Mouse (Mus musculus) limb, embryonic 10.5 days (tissue): ENCODE measurements around the gene Zc3h10. TPM values are rescaled to one million over a fixed set of nuclear protein-coding genes. Genes with fewer than 3 reads are reported as not detected.
"Not testable (repeated sequence)": the region's sequence is repeated elsewhere in the genome, so short reads cannot be mapped to it uniquely, and the experiment has no call there.

Experiments used
- DNase-seq: peaks from one replicate; pipeline ENCODE4 v3.0.0-alpha.2; 2017; ENCODE audit warnings: low spot score
- H3K27ac ChIP-seq: fragments of 300-500 bp; sonication (generic); 2 replicates; pipeline ENCODE4 v1.5.1; 2016; ENCODE audit warnings: mild to moderate bottlenecking
- H3K27me3 ChIP-seq: fragments of 300-500 bp; sonication (generic); 2 replicates; pipeline ENCODE4 v1.6.1; 2016; ENCODE audit warnings: low read depth, mild to moderate bottlenecking; ENCODE audit not compliant: poor library complexity, severe bottlenecking
- H3K36me3 ChIP-seq: fragments of 300-500 bp; sonication (generic); 2 replicates; pipeline ENCODE4 v1.6.1; 2016; ENCODE audit warnings: mild to moderate bottlenecking, moderate library complexity
- H3K4me1 ChIP-seq: fragments of 300-500 bp; sonication (generic); 2 replicates; pipeline ENCODE4 v1.6.1; 2016
- H3K4me3 ChIP-seq: fragments of 300-500 bp; sonication (generic); 2 replicates; pipeline ENCODE4 v1.5.1; 2016; ENCODE audit warnings: mild to moderate bottlenecking, moderate library complexity
- H3K9me3 ChIP-seq: fragments of 300-500 bp; sonication (generic); replicated peaks from 2 replicates; pipeline ENCODE4 v1.6.1; 2016; ENCODE audit warnings: mild to moderate bottlenecking
- WGBS: fragments of 180-500 bp; shearing (Covaris S2); methylation state at CpG from one replicate; pipeline ENCODE4 v1.1.7; 2016; 5-methylcytosine and 5-hydroxymethylcytosine counted together
- polyA plus RNA-seq: library from polyadenylated mRNA; unstranded; fragments of >200 nt; fragmentation: Nextera tagmentation; extraction: Ambion mirVana; gene quantifications from 2 replicates; pipeline ENCODE4 v1.2.1, GENCODE M21; 2016

The Zc3h10 gene
- polyA plus RNA-seq, 1 experiment from 2014 or later: 15.4 TPM

- Histone ChIP-seq H3K27me3 (peaks cover 26% of the 10 kb centered on the region), H3K4me3 (no peak overlapping the region), H3K27ac (no peak overlapping the region), H3K36me3 (no peaks in the 10 kb centered on the region), H3K4me1 (peaks cover 5% of the 10 kb centered on the region), H3K9me3 (no peaks in the 10 kb centered on the region)
- 85% methylated on average over 4 of the region's 4 CpGs for WGBS
- no peak for DNase-seq
Measured at GRCm38 (mm10) chr10:128579731-128580130, 32.2 kb upstream of the Zc3h10 start.

GRCm38 (mm10) chr10:128579298-128579697 is 31.7 kb upstream of the Zc3h10 start:
- H3K27me3 ChIP-seq: peaks cover 22% of the 10 kb centered on the region
- H3K36me3 ChIP-seq: no peaks in the 10 kb centered on the region
- 78% methylated on average over 3 of the region's 3 CpGs for WGBS
- peaks cover 5% of the 10 kb centered on the region for H3K4me1 ChIP-seq
- no peak for DNase-seq
- H3K9me3 ChIP-seq: no peaks in the 10 kb centered on the region
- no peak overlapping the region for H3K27ac ChIP-seq
- H3K4me3 ChIP-seq: no peak overlapping the region

DNA sequence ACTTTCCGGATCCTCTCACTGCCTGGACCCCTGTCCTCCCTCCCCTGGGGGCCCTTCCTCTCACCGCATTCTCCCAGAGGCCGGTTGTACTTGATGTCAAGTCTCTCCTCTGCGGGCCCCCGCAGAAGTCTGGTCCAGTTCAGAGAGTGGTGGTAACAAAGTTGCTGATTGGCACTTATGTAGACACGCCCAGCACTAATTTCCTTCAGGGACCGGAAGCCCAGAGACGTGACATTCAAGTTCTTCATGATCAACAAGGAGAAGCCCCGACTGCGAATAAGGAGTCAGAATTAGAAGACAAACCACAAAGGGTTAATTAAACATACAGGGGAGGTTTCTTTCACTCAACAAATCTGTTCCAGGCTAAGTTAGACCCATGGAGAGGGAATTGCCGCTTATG is 30.8 kb upstream of the Zc3h10 start:
- Histone ChIP-seq H3K27me3 (peaks cover 12% of the 10 kb centered on the region), H3K27ac (no peak overlapping the region), H3K9me3 (no peaks in the 10 kb centered on the region), H3K4me1 (no peaks in the 10 kb centered on the region; the same call in 1 of the 2 replicates), H3K36me3 (no peaks in the 10 kb centered on the region), H3K4me3 (no peak overlapping the region)
- 79% methylated on average over 11 of the region's 11 CpGs for WGBS
- DNase-seq: no peak

- Histone ChIP-seq H3K4me1 (peaks cover 2% of the 10 kb centered on the region), H3K27ac (no peak overlapping the region), H3K36me3 (no peaks in the 10 kb centered on the region), H3K4me3 (no peak overlapping the region), H3K27me3 (no peaks in the 10 kb centered on the region), H3K9me3 (no peaks in the 10 kb centered on the region)
- WGBS: 95% methylated on average over 2 of the region's 2 CpGs
- no peak for DNase-seq
Measured at GRCm38 (mm10) chr10:128575063-128575462, 27.5 kb upstream of the Zc3h10 start.

GRCm38 (mm10) chr10:128565788-128566531 is 18.4 kb upstream of the Zc3h10 start, which contains the start of gene Pa2g4:
TSS of gene Pa2g4 (minus strand) at chr10:128565987.
- DNase-seq: peak; percentile 98
- Histone ChIP-seq H3K4me1 (peaks cover 22% of the 10 kb centered on the region), H3K36me3 (peaks cover 32% of the 10 kb centered on the region), H3K9me3 (no peaks in the 10 kb centered on the region), H3K27ac (peak within 1 kb of the TSS; percentile 89), H3K27me3 (no peaks in the 10 kb centered on the region), H3K4me3 (peak within 1 kb of the TSS; percentile 84)
- under 1% methylated on average over 58 of the region's 58 CpGs for WGBS

GRCm38 (mm10) chr10:128565206-128565787 is 17.7 kb upstream of the Zc3h10 start:
- no peaks in the 10 kb centered on the region for H3K9me3 ChIP-seq
- H3K4me3 ChIP-seq: peak overlapping the region; percentile 84
- H3K4me1 ChIP-seq: peaks cover 22% of the 10 kb centered on the region
- H3K27me3 ChIP-seq: no peaks in the 10 kb centered on the region
- WGBS: under 1% methylated on average over 46 of the region's 46 CpGs
- peaks cover 39% of the 10 kb centered on the region for H3K36me3 ChIP-seq
- peak overlapping the region; percentile 89 for H3K27ac ChIP-seq
- DNase-seq: no peak

- Histone ChIP-seq H3K9me3 (no peaks in the 10 kb centered on the region), H3K4me3 (peak overlapping the region; percentile 84; the same call in 1 of the 2 replicates), H3K27ac (no peak overlapping the region), H3K36me3 (peaks cover 56% of the 10 kb centered on the region), H3K4me1 (peaks cover 22% of the 10 kb centered on the region), H3K27me3 (no peaks in the 10 kb centered on the region)
- DNase-seq: no peak
- 93% methylated on average over 6 of the region's 6 CpGs for WGBS
Measured at GRCm38 (mm10) chr10:128563544-128563943, 16.0 kb upstream of the Zc3h10 start.

GRCm38 (mm10) chr10:128556963-128557362 is 9.4 kb upstream of the Zc3h10 start:
- DNase-seq: no peak
- H3K27ac ChIP-seq: no peak overlapping the region
- H3K27me3 ChIP-seq: no peaks in the 10 kb centered on the region
- peaks cover 56% of the 10 kb centered on the region for H3K36me3 ChIP-seq
- H3K4me3 ChIP-seq: no peak overlapping the region
- no peaks in the 10 kb centered on the region for H3K4me1 ChIP-seq
- WGBS: 78% methylated on average over 6 of the region's 6 CpGs
- H3K9me3 ChIP-seq: no peaks in the 10 kb centered on the region

- Histone ChIP-seq H3K9me3 (no peaks in the 10 kb centered on the region), H3K27me3 (no peaks in the 10 kb centered on the region), H3K4me1 (no peaks in the 10 kb centered on the region), H3K4me3 (no peak overlapping the region), H3K36me3 (peaks cover 49% of the 10 kb centered on the region), H3K27ac (no peak overlapping the region)
- no peak for DNase-seq
Measured at GRCm38 (mm10) chr10:128556286-128556685, 8.7 kb upstream of the Zc3h10 start.

- 94% methylated on average over 1 of the region's 1 CpGs for WGBS
- not testable (repeated sequence) for H3K4me3 ChIP-seq, H3K27ac ChIP-seq, H3K9me3 ChIP-seq, H3K27me3 ChIP-seq, DNase-seq, H3K4me1 ChIP-seq
- peaks cover 42% of the 10 kb centered on the region for H3K36me3 ChIP-seq
Measured at GRCm38 (mm10) chr10:128555567-128555966, 8.0 kb upstream of the Zc3h10 start.

DNA sequence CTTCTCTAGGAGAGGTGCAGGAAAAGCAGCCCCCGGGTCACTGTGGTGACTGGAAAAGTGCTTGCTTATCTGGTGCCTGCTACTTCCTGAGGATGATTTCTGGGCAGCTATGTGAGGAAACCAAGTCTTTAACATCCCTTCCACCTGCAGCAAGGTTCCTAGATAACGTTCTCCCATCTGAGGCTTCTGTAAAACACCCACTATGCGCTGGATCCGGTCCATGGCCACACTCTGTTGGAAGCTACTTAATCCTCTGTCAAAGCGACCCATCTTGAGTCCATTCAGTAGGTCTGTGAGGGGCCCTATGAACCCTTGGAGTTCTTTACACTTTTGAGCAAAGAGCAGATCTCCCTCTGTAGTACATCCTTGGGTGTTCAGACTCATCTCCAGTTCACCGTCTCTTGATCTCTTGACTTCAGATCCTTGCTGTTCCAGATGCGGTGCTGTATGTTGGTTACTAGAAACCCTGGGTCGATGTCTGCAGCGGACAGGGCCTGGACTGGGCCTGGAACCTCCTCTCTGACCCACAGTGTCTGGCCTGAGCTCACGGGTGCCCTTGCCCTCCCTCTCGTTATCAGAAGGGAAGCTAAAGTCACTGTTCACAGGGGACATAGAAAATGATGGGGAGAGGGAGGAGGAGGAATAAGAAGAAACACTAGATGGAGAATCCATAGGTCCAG is 2.7 kb upstream of the Zc3h10 start:
- H3K4me1 ChIP-seq: peaks cover 19% of the 10 kb centered on the region
- H3K27ac ChIP-seq, H3K27me3 ChIP-seq, H3K4me3 ChIP-seq, DNase-seq, H3K9me3 ChIP-seq: not testable (repeated sequence)
- H3K36me3 ChIP-seq: peaks cover 16% of the 10 kb centered on the region
- 88% methylated on average over 11 of the region's 11 CpGs for WGBS

- Histone ChIP-seq H3K27ac (peak overlapping the region; percentile 39; the same call in 1 of the 2 replicates), H3K4me1 (peaks cover 19% of the 10 kb centered on the region), H3K4me3 (peak overlapping the region; percentile 83; the same call in 1 of the 2 replicates), H3K36me3 (peaks cover 22% of the 10 kb centered on the region)
- not testable (repeated sequence) for H3K9me3 ChIP-seq, H3K27me3 ChIP-seq, DNase-seq
- 74% methylated on average over 6 of the region's 6 CpGs for WGBS
Measured at GRCm38 (mm10) chr10:128549682-128550057, 2.1 kb upstream of the Zc3h10 start.
